Mouse (Mus musculus): Measurements from ENCODE around the gene Apold1.

GRCm38 (mm10) chr6:135011734-135012116, 30.2 kb downstream of the Apold1 start:
- TF ChIP-seq CTCF (IDR thresholded peaks at IDR 0.05; ENCODE audit: low read depth) (no peak), EP300 (optimal IDR thresholded peaks at IDR 0.05) (no peak)

All from stomach, postnatal 0 days (tissue).